Mouse (Mus musculus): ENCODE measurements around the gene Rab38.

DNA sequence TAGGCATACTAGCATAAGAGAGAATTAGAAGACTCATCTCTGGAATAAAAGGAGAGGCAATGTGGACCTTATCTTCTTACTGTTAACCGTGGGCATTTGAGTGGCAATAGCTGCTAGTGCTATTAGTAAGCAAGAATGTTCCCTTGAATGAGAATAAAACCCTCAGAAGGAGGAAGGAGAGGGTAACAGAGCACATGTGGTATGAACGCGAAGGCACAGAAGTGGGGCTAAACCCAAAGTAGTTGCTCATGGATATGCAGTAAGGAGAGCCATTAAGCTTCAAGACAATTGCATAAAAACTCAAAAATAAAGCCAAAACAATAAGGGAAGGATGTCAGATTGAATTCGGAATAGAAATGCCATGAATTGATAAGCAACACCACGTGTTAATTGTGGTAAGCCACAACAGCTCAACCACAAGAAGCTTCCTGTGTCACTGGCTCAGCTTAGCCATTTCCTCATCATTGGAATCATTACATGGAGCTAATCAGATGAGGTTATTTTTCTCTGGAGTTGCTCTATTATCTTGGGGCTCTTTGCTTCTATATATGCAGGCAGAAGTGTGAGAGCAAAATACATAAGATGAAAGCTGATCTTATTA is 72.2 kb downstream of the Rab38 start:
- TF ChIP-seq POLR2A (IDR thresholded peaks at IDR 0.05; ENCODE audit: borderline replicate concordance, low read depth, low read length): no peak
- no peak for TF ChIP-seq CTCF (IDR thresholded peaks at IDR 0.05; ENCODE audit: low read depth, low read length)

Measured in bone marrow macrophage, adult 2 months (primary cell).